Mouse (Mus musculus): ENCODE measurements around the gene Vmn1r132.
"Not testable (repeated sequence)": the region's sequence is repeated elsewhere in the genome, so short reads cannot be mapped to it uniquely, and the experiment has no call there.

Gene Vmn1r132

DNA sequence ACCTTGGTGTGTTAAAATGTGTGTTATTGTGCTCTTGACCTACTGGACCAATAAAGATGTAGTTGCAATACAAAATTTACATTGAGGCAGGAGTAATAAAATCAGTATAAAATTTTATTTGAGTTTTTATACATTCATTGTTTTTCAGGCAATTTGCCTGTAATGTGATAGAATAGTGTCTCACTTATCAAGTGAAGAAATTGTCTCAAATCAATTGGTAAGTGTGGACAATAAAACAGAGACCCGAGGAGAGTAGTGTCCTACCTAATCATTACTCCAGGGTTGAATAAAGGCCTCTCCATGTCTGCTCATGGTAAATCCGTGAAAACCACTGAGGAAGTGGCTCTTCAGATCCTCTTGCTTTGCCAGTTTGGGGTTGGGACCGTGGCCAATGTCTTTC lies at the start of gene Vmn1r132:
Gene Vmn1r132, plus strand, starts transcription at position 301 of the 400 bp plus-strand sequence.
- DNase-seq (ENCODE audit: low read depth, low spot score) = not testable (repeated sequence)

Data from brain, embryonic 18.5 days (tissue).